Mouse (Mus musculus): ENCODE results near the gene Golga2. TPM values are rescaled to one million over a fixed set of nuclear protein-coding genes. Genes with fewer than 3 reads are reported as not detected.
A peak's percentile ranks its signal among the peaks of the same experiment; 100 is the strongest.

Golga2 gene
- 10 to 100 TPM; 79.9 to 81.2 TPM for total RNA-seq (2021)

GRCm38 (mm10) chr2:32287334-32287840 lies at the start of gene Golga2:
TSS of gene Golga2 (plus strand) at chr2:32287384.
- peak in 1 of 2 experiments; percentile 11 for DNase-seq

- DNase-seq: no peak
Observed at GRCm38 (mm10) chr2:32237571-32237970, 49.6 kb upstream of the Golga2 start.

GRCm38 (mm10) chr2:32238708-32239435 lies 48.3 kb upstream of the Golga2 start:
- DNase-seq: no peak

- DNase-seq: no peak
Observed at GRCm38 (mm10) chr2:32240591-32240990, 46.6 kb upstream of the Golga2 start.

GRCm38 (mm10) chr2:32242986-32243385 lies 44.2 kb upstream of the Golga2 start:
- DNase-seq: no peak

- no peak for DNase-seq
Observed at GRCm38 (mm10) chr2:32246741-32247140, 40.4 kb upstream of the Golga2 start.

- no peak for DNase-seq
Observed at GRCm38 (mm10) chr2:32248377-32249361, 38.5 kb upstream of the Golga2 start.

GRCm38 (mm10) chr2:32251791-32252527 lies 35.2 kb upstream of the Golga2 start:
- no peak for DNase-seq

- DNase-seq: no peak
Observed at GRCm38 (mm10) chr2:32252658-32253057, 34.5 kb upstream of the Golga2 start.

- DNase-seq: no peak
Observed at GRCm38 (mm10) chr2:32253352-32253751, 33.8 kb upstream of the Golga2 start.

- DNase-seq: no peak
Observed at GRCm38 (mm10) chr2:32254563-32254962, 32.6 kb upstream of the Golga2 start.

- no peak for DNase-seq
Observed at GRCm38 (mm10) chr2:32256273-32256672, 30.9 kb upstream of the Golga2 start.

GRCm38 (mm10) chr2:32258887-32259533 lies 28.2 kb upstream of the Golga2 start:
- no peak for DNase-seq

GRCm38 (mm10) chr2:32259657-32260417 lies 27.3 kb upstream of the Golga2 start, which contains the start of gene Uck1:
TSS of gene Uck1 (minus strand) at chr2:32260159.
- DNase-seq: peak; percentile 87 to 88

GRCm38 (mm10) chr2:32260635-32261034 lies 26.5 kb upstream of the Golga2 start:
- DNase-seq: no peak

- no peak for DNase-seq
Observed at GRCm38 (mm10) chr2:32275823-32276222, 11.4 kb upstream of the Golga2 start.

GRCm38 (mm10) chr2:32282289-32282688 lies 4.9 kb upstream of the Golga2 start:
- DNase-seq: no peak

GRCm38 (mm10) chr2:32282727-32283126 lies 4.5 kb upstream of the Golga2 start:
- DNase-seq: peak; percentile 17 to 26

- no peak for DNase-seq
Observed at GRCm38 (mm10) chr2:32283986-32284385, 3.2 kb upstream of the Golga2 start.

- peak; percentile 94 to 95 for DNase-seq
Observed at GRCm38 (mm10) chr2:32287923-32288367, 761 bp downstream of the Golga2 start, which contains the start of gene Swi5. TSS of gene Swi5 (minus strand) at chr2:32288075.

All from layer of hippocampus, postnatal 36 days (tissue).